Mouse (Mus musculus) lung, embryonic 14.5 days (tissue): ENCODE data around the gene Ccnt1. TPM values are rescaled to one million over a fixed set of nuclear protein-coding genes. Genes with fewer than 3 reads are reported as not detected.
"Not testable (repeated sequence)": the region's sequence is repeated elsewhere in the genome, so short reads cannot be mapped to it uniquely, and the experiment has no call there.

ENCODE experiments used
- ATAC-seq: fragments of 200-750 bp; cut with Nextera tagmentation; 2 replicates; pipeline ENCODE4 v1.8.0; 2017; ENCODE audit warnings: mild to moderate bottlenecking, moderate TSS enrichment, moderate library complexity; ENCODE audit not compliant: insufficient read depth
- DNase-seq: peaks from one replicate; pipeline ENCODE4 v3.0.0-alpha.2; 2015
- H3K27ac ChIP-seq: fragments of 300-500 bp; sonication (generic); 2 replicates; pipeline ENCODE4 v1.5.1; 2014; ENCODE audit warnings: low read depth, mild to moderate bottlenecking, moderate library complexity
- H3K27me3 ChIP-seq: fragments of 300-500 bp; sonication (generic); 2 replicates; pipeline ENCODE4 v1.6.1; 2014; ENCODE audit warnings: low read length, control low read depth; ENCODE audit not compliant: insufficient read depth
- H3K36me3 ChIP-seq: fragments of 300-500 bp; sonication (generic); 2 replicates; pipeline ENCODE4 v1.6.1; 2014; ENCODE audit warnings: control low read depth; ENCODE audit not compliant: insufficient read depth
- H3K4me1 ChIP-seq: fragments of 300-500 bp; sonication (generic); 2 replicates; pipeline ENCODE4 v1.6.1; 2014; ENCODE audit warnings: antibody characterized with exemption, control low read depth; ENCODE audit not compliant: insufficient read depth
- H3K4me2 ChIP-seq: fragments of 300-500 bp; sonication (generic); 2 replicates; pipeline ENCODE4 v1.6.1; 2014; ENCODE audit warnings: mild to moderate bottlenecking
- H3K4me3 ChIP-seq: fragments of 300-500 bp; sonication (generic); 2 replicates; pipeline ENCODE4 v1.5.1; 2014; ENCODE audit warnings: low read depth, low read length
- H3K9ac ChIP-seq: fragments of 300-500 bp; sonication (generic); 2 replicates; pipeline ENCODE4 v1.6.1; 2014
- H3K9me3 ChIP-seq: fragments of 300-500 bp; sonication (generic); 2 replicates; pipeline ENCODE4 v1.6.1; 2016; ENCODE audit warnings: low read depth, low read length, control low read depth
- CTCF ChIP-seq: IDR thresholded peaks from 2 replicates; pipeline ENCODE4 v1.5.1; 2016; ENCODE audit warnings: antibody characterized with exemption, low read depth
- WGBS: fragments of 180-500 bp; shearing (Covaris S2); extraction: QIAGEN DNeasy Blood & Tissue Kit; methylation state at CpG from one replicate; pipeline ENCODE4 v1.1.7; 2014; 5-methylcytosine and 5-hydroxymethylcytosine counted together
- polyA plus RNA-seq: library from polyadenylated mRNA; unstranded; fragments of >200 nt; fragmentation: Nextera tagmentation; extraction: Ambion mirVana; gene quantifications from 2 replicates; pipeline ENCODE4 v1.2.1, GENCODE M21; 2014

Gene Ccnt1
- polyA plus RNA-seq, 1 experiment from 2014 or later: 58.5 TPM

DNA sequence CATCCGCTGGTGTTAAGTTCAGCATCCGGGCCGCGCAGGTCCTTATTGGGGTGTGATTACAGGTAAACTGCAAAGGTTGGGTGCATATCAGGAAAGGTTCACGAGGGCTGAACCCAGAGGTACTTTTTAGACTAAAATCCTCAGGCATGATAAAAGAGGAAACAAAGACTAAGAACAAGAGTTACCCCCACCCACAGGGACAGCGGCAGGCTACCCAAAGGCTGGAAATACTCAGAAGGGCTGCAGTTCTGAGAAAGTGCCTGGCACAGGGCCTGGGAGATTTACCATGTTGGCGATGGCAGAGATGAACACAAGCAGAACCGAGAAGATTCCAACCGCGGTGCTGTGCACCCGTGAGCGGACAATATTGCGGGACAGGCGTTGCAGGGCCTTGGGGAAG lies 25.9 kb upstream of the Ccnt1 start:
- no peak for DNase-seq
- 89% methylated on average over 14 of the region's 14 CpGs for WGBS
- no peaks in the 10 kb centered on the region for H3K4me1 ChIP-seq
- no peak overlapping the region for H3K27ac ChIP-seq
- H3K36me3 ChIP-seq: peaks cover 98% of the 10 kb centered on the region
- no peak overlapping the region for H3K9ac ChIP-seq
- H3K27me3 ChIP-seq: no peaks in the 10 kb centered on the region
- no peaks in the 10 kb centered on the region for H3K9me3 ChIP-seq
- H3K4me3 ChIP-seq: no peak overlapping the region
- TF ChIP-seq CTCF: no peak
- no peak overlapping the region for H3K4me2 ChIP-seq
- ATAC-seq: no peak

DNA sequence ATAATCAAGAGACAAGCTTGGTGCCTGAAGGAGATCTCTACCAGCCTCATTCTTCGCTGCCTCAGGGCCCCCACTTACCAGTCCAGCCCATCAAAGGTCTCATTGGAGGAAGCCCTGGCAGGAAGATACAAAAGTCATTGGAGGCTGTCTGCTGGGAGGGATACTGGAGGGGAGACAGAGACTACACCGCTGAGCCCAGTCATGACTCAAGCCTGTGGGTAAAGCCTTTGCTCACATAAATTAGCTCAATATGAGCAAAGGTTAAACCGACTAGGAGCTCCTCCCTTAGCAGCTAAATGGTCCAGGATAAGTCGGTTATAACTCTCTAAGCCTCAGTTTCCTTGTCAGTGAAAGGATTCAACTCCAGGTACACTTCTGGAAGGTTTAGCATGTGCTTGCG lies 24.3 kb upstream of the Ccnt1 start:
- H3K27me3 ChIP-seq: no peaks in the 10 kb centered on the region
- 88% methylated on average over 5 of the region's 5 CpGs for WGBS
- H3K4me1 ChIP-seq: no peaks in the 10 kb centered on the region
- DNase-seq: no peak
- H3K36me3 ChIP-seq: peaks cover 98% of the 10 kb centered on the region
- ATAC-seq: no peak
- H3K9ac ChIP-seq: no peak overlapping the region
- no peak overlapping the region for H3K4me2 ChIP-seq
- H3K27ac ChIP-seq: no peak overlapping the region
- H3K4me3 ChIP-seq: no peak overlapping the region
- no peaks in the 10 kb centered on the region for H3K9me3 ChIP-seq
- no peak for TF ChIP-seq CTCF

DNA sequence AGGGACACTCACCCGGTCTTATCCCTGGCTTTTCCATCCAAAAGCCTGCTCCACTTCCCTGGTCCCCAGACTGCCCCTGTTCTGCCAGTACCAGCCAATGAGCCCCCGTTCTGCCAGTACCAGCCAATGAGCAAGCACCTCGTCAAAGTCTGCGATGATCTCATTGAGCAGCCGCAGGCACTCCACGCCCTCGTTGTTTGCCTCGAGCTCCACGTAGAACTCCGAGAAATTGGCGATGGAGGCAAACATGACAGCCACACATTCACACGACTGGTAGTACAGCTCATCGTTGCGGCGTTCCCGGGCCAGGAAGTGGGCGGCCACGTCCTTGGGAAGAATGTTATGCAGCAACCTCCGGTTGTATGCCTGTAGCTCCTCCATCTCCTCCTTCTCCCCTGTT lies 23.5 kb upstream of the Ccnt1 start:
- Histone ChIP-seq H3K36me3 (peaks cover 98% of the 10 kb centered on the region), H3K4me2 (no peak overlapping the region)
- WGBS: 77% methylated on average over 19 of the region's 19 CpGs

DNA sequence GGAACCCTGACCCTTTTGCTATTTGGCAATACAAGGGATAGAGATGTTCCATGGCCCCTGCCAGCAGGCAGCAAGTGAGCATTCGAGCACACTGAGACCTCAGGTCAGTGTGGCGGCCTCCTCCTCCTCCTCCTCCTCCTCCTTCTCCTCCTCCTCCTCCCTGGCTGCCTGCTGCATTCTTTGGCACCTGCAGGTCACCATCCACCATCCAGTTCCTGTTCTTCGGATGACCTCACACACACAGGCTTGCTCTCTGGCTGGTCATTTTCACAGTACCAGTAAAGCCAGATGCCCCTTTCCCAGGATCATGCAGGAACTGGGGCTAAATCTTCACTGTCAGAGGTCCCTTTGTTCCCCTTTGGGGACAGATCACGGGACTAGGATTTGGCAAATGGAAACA lies 20.7 kb upstream of the Ccnt1 start:
- no peak for TF ChIP-seq CTCF

More for the DNA sequence above, 23.5 kb upstream of the Ccnt1 start:
- no peaks in the 10 kb centered on the region for H3K9me3 ChIP-seq
- TF ChIP-seq CTCF: no peak
- no peaks in the 10 kb centered on the region for H3K27me3 ChIP-seq
- DNase-seq (no peak), ATAC-seq (no peak)
- H3K4me1 ChIP-seq: no peaks in the 10 kb centered on the region
- no peak overlapping the region for H3K9ac ChIP-seq
- H3K27ac ChIP-seq: no peak overlapping the region
- H3K4me3 ChIP-seq: no peak overlapping the region

DNA sequence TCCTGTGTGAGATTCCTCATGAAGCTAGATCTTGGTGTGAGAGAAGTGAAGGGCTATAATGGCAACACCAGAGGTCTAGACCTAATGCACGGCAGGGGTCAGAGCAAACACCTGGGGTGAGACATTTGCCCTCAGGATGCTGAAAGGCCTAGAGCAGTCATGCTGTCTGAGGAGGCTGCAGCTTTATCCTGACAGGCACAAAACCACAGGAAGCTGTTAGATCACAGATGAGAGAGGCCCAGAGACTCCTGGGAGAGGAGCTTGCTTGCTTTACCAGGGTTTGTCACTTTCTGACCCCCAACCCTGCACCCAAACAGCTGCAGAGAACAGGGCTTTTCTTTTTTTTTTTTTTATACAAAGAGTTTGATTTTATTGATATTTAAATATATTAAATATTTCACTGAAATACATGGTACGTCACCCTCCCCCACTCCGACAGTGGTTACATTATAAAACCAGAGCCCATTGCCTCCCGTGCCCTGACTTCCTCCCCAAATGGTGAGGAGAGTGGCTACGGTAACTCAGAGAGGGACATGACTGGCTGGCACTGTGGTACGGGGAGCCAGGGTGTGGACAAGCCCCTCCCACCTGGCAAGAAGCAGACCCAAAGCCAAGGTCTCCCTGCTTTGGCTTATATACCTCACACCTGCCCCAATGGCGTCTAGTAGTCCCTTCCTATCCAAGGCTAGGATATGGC lies 19.1 kb upstream of the Ccnt1 start:
- H3K4me1 ChIP-seq: no peaks in the 10 kb centered on the region
- peaks cover 60% of the 10 kb centered on the region for H3K36me3 ChIP-seq
- ATAC-seq: no peak
- no peak for TF ChIP-seq CTCF
- WGBS: 57% methylated on average over 7 of the region's 7 CpGs
- no peaks in the 10 kb centered on the region for H3K9me3 ChIP-seq
- H3K4me3 ChIP-seq: no peak overlapping the region
- DNase-seq: no peak
- H3K27ac ChIP-seq: no peak overlapping the region
- no peak overlapping the region for H3K4me2 ChIP-seq
- no peak overlapping the region for H3K9ac ChIP-seq
- H3K27me3 ChIP-seq: no peaks in the 10 kb centered on the region

More for the DNA sequence above, 20.7 kb upstream of the Ccnt1 start:
- ATAC-seq (no peak), DNase-seq (no peak)
- 72% methylated on average over 4 of the region's 4 CpGs for WGBS
- peaks cover 76% of the 10 kb centered on the region for H3K36me3 ChIP-seq
- no peak overlapping the region for H3K4me3 ChIP-seq
- H3K9me3 ChIP-seq: no peaks in the 10 kb centered on the region
- H3K9ac ChIP-seq: no peak overlapping the region
- H3K4me1 ChIP-seq: no peaks in the 10 kb centered on the region
- no peak overlapping the region for H3K4me2 ChIP-seq
- no peak overlapping the region for H3K27ac ChIP-seq
- H3K27me3 ChIP-seq: no peaks in the 10 kb centered on the region

DNA sequence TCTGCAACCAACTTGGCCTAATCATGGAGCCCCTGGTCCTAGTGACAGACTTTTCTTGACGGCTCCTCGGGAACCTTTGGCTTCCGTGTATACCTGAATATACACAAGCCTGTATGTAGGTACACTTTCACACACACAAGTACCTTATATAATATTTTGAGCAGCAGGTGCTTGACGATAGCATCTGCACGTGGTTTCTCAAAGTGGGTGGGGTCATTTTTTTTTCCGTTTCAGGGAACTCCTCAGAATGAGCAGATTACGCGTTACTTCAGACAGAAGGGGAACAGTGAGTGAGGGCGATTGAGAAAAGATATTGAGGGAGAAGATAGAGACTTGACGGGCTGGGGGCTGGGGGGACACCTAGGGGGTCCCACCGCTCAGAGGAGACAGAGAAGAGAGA lies 17.0 kb upstream of the Ccnt1 start:
- no peak overlapping the region for H3K4me2 ChIP-seq
- no peak overlapping the region for H3K9ac ChIP-seq
- no peaks in the 10 kb centered on the region for H3K4me1 ChIP-seq
- H3K36me3 ChIP-seq: peaks cover 40% of the 10 kb centered on the region
- no peak for DNase-seq
- H3K27ac ChIP-seq: no peak overlapping the region
- no peaks in the 10 kb centered on the region for H3K9me3 ChIP-seq
- WGBS: 83% methylated on average over 11 of the region's 11 CpGs
- no peak for ATAC-seq
- no peak for TF ChIP-seq CTCF
- no peaks in the 10 kb centered on the region for H3K27me3 ChIP-seq
- no peak overlapping the region for H3K4me3 ChIP-seq

DNA sequence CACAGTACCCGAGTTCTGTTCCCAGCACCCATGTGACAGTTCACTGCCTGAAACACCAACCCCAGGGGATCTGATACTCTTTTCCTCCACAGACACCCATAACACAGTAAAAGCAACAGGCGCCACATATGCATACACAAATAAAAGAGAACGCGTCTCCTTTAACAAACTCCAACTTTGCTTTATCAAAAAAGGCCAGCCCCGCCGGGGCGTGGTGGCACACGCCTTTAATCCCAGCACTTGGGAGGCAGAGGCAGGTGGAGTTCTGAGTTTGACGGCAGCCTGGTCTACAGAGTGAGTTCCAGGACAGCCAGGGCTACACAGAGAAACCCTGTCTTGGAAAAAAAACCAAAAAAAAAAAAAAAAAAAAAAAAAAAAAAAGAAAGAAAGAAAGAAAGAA lies 15.4 kb upstream of the Ccnt1 start:
- not testable (repeated sequence) for H3K4me1 ChIP-seq, H3K27me3 ChIP-seq, H3K27ac ChIP-seq, H3K9ac ChIP-seq, H3K4me3 ChIP-seq, DNase-seq, ATAC-seq, H3K4me2 ChIP-seq, H3K9me3 ChIP-seq
- WGBS: 61% methylated on average over 9 of the region's 9 CpGs
- H3K36me3 ChIP-seq: peaks cover 23% of the 10 kb centered on the region
